Mouse (Mus musculus): ENCODE results near the gene Miip.
"Not testable (repeated sequence)": the region's sequence is repeated elsewhere in the genome, so short reads cannot be mapped to it uniquely, and the experiment has no call there.

Gene Miip

DNA sequence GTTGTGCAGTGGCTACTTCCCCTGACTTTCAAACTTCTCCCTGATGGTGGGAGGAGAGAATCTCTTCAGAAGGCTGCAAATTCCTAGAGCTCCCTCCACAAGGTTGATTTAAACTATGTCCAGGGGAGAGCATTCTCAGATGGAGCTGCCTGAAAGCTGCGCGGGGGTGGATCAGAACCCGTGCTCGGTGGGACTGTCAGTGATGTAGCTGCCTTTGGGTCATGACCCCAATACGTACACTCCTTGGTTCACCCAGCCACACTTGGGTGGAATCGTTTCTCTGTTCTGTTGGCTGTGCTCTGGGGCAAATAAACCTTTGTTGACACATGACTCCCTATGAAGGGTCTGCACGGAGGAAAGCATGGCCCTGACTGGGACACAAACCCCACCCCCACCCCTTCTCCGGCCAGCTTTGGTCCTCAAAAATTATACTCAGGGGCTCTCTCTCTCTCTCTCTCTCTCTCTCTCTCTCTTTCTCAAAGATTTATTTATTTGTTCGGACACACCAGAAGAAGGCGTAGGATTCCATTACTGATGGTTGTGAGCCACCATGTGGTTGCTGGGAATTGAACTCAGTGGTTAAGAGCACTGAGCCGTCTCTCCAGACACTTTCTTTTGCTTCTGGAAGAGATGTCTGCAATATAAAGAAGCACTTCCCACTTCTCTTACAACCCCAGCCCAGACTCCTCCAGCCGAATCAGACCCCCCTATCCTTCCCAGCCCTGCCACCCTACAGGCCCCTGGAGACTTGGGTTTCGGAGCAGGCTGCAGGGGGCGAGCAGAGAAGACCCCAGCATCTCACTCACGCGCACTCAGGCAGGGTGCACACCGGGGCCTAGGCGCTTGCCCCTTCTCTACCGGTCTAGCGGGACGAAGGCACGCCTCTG lies 810 bp downstream of the Miip start:
- DNase-seq: peak in 1 of 2 experiments; percentile 20

DNA sequence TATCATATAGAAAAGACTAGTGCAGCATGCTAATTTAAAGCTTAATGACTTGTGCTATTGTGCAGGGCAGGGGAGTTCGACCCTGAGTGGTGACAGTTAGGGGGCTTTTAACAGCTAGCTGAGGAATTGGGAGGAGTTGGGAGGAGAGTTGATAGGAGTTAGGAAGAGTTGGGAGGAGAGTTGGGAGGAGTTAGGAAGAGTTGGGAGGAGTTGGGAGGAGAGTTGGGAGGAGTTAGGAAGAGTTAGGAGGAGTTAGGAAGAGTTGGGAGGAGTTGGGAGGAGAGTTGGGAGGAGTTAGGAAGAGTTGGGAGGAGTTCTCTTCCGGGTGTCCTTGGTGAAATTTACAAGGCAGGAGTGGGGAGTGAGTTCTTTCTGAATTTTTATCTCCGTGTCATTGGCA lies 1.8 kb downstream of the Miip start:
- DNase-seq: not testable (repeated sequence)

DNA sequence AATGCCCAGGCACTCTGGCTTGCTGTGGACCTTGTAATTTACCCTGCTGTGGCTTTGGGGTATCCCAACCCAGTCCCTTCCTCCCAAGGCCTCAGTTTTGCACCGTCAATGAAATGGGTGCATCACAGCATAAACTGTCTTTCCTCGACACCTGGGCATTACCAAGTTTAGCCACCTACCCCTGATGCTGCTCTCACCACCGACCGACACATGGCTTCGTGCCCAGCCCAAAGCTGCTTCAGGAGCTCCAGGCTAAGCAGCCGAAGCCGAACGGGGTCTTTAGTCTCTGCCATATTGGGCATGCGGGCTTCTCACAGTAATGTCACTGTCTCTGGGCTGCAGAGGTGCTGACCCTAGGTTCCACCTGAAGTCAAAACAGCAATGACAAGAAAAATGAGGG lies 2.6 kb downstream of the Miip start:
- DNase-seq: no peak

DNA sequence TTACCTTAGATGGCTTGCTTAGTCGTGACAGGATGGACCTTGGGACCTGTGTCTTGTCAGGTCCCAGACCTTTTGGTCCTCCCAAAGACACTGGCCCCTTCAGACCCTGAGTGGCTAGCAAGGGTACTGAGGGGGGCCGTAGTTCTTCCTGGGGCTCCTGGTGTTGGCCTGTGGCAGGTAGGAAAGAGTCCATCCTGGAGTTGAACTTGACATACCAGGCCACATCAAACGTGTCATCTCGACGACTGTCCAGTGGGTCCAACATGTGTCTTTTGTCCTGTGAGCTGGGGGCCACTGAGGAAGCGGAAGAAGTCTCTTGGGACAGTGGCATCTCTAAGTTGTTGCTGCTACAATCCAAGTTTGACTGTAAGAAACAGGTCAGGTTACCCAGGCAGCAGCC lies 3.0 kb downstream of the Miip start:
- DNase-seq: no peak

DNA sequence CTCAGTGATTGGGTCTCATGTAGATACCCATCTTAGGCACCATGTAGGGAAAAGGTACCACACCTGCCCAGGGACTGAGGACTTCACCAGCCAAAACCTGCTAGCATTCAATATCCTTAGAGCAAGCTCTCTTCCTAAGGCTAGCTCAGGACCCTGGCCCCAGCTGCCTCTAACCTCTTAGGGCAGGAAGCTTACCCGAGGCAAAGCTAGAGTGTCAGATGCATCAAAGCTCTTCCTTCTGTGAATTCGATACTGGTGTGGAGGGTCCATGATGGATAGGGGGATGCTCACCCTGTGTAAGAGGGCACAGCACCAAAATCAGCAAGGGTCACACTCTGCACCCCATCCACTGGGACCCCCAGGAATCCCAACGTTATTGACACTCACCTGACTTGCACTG lies 6.6 kb downstream of the Miip start:
- DNase-seq: no peak

DNA sequence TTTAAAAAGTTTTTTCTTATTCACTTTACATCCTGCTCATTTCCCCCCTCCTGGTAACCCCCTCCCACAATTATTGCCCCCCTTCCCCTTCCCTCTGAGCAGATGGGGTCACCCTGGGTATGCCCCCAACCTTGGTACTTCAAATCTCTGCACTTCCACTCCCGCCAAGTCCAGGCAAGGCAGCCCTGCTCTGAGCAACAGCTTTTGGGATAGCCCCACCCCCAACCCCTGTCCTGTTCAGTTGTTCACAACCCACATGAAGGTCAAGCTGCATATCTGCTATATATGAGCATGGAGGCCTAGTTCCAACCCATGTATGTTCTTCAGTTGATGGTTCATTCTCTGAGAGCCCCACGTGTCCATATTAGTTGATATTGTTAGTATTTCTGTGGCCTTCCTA lies 17.8 kb downstream of the Miip start:
- DNase-seq: no peak

DNA sequence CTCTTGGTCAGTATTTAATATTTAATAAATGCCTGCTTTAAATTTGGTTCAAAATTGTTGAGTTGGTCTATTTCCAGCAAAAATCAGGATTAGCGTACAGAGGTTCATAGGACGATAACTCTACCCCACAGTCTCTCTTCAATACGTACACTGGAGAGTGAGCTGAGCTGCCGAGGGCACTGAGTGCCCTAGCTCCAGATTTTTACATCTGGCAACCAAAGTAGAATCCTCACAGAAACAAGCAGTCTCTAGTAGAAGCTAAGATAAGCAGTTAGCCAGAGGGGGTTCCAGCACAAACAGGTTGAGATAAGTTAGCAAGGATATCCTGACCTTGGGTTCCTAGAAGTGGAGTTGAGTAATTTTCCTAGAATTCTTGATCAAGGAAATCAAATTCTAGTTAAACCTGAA lies 20.0 kb downstream of the Miip start:
- DNase-seq: no peak

DNA sequence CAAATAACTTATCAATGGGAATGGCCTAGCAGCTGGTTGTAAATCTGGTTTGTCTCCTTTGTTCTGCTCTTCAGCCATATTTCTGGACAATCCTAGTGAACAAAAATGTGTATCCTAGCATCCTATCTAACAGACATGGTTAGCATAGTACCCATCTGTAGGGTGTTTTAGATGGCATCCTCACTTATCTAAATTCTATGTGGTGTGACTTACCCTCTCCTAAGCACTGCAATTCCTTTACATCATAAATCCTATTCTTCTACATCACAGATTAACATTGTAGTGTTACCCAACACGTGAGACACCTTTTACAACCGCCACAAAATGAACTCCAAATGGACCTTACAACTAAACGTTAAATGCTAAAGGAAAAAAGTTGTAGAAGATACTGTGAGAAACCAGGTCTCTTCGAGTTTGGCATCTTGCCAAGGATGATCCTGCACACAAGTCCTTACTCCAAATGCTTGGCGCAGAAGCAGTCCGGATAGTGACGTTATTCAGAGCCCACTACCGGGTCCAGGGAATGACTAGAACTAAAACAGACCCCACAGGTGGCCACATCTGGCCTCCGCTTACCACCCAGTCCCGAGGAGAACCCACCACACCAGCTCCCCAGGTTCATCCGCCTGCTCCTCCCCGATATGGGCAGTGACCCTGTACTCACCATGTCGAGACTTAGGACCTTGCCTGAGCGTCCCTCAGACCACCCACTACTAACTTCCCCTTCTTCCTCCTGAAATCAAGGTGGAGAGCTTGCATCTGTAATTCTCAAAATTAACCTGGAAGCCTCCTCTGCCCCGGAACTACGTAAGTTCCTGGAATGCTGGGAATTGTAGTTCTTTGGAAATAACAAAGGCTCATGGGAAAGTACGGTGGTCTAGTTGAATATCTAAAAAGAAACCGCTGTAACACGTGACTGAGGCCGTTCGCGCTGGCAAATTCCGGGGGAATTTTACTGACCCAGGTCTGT lies 20.7 kb downstream of the Miip start, which contains the start of gene Zfp933:
TSS of gene Zfp933 (minus strand) at position 753 of the 970 bp plus-strand sequence.
- DNase-seq: peak; percentile 75 to 91

DNA sequence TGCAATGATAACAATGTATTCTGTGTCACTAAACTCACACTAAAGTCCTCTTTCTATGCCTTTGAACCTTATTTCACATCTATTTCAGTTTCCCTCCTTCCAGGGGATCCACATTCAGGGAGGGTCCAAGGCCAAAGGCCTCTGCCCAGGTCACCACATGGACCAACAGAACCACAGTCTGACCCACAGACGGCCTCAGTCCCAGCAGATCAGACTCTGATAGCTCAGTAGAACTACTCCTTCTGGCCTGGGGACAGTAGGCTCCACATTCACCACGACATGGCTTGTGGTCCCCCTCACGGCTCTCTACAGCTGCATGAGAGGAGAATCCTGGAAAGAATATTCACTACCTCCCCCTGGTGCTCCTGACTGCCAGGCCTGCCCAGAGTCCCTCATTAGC lies 25.7 kb downstream of the Miip start:
- DNase-seq: no peak

DNA sequence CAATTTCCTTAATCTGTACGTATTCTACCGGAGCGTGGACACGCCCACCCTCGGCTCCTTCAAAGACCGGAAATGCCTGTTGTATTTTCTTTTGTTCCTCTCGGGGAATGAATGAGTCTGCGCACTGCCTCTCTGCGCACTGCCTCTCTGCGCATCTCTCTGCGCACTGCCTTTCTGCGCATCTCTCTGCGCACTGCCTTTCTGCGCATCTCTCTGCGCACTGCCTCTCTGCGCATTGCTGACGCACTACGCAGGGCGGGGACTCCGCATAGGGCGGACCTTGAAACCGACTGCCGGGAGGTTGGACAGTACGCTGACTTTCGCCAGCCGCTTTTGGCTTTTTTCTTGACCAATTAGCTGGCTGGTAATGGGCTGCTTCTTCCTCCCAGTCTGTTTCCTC lies 29.3 kb downstream of the Miip start:
- peak in 1 of 2 experiments; percentile 18 for DNase-seq

DNA sequence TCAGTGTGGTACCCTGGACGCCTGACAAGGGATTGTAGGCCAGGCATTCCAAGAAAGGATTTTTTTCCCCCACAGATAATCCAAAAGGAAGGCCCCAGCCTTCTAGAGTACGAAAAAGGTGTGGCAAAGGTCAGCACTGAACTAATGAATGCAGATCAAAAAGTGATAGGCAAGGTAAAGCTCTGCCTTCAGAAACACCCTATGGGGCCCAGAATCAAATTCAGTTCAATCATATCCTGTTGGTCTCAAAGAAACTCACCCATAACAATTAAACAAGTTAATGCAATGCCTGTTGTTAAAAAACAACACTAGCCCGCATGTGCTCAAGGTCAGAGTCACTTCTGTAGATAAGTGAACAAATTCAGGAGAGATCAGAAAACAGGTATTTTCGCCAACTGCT lies 44.2 kb downstream of the Miip start:
- no peak for DNase-seq

DNA sequence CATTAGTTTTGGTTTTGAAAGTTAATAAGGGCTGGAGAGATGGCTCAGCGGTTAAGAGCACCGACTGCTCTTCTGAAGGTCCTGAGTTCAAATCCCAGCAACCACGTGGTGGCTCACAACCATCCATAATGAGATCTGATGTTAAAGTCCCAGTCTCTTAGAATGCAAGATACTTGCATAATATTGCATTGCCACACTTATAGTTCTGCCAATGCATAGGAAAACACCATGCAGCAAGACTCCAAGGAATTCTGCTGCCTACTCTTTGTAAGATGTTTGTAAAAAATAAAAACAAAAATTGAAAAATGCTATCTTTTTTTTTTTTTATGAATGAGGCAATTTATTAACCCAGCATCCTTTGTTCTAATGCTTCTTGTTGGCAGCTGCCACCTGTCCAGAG lies 47.2 kb downstream of the Miip start:
- not testable (repeated sequence) for DNase-seq

DNA sequence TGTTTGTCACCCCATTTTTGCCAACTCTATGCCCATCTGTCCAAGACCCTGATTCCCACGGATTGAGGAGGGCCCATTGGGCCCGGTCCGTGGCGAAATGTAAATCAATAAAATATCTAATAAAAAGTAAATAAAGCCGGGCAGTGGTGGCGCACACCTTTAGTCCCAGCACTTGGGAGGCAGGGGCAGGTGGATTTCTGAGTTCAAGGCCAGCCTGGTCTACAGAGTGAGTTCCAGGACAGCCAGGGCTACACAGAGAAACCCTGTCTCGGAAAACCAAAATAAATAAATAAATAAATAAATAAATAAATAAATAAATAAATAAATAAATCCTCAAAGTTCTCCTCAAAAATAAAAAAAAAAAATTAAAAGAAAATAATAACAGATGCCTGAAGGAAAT lies 49.0 kb downstream of the Miip start:
- DNase-seq: not testable (repeated sequence)

DNA sequence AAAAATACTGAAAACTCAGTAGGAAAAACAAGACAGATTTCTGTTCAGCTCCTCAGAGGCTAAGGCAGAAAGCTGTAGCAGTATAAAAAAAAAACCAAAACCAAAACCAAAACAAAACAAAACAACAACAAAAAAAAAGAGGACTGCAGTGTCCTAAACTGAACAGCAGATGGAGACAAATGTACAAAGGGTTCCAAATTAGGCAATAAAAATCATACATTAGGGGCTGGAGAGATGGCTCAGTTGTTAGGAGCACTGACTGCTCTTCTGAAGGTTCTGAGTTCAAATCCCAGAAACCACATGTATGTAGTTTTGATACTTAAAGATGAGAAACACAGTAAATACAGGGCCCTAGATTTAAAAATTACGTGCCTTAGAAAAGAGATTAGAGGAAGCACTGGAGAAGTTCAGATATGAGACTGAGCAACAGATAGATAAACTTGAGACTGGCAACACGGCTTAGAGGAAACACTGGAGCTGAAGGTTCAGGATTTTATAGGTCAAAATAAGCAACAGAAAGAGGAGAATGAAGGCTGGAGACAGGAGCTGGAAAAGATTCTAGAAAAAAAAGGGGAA lies 53.9 kb downstream of the Miip start:
- DNase-seq: peak in 1 of 2 experiments; percentile 10

DNA sequence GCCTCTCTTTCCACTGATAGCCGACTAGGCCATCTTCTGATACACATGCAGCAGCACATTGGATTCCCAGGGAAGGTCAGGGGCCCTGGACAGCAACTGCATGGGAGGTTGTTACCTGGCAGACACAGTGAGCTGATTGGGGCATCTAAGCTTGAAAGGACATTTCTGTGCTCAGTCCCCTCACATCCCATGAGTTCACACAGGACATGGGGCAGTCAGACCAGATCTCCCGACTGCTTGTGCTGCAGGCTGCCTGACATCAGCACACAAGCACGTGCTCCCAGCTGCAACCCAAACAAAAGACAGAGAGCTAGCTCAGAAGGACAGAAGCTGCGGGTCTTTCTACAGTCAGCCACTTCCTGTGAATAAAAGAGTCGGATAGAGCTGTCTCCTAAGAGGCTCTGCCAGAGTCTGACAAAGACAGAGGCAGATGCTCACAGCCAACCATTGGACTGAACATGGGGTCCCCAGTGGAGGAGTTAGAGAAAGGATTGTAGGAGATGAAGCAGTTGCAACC lies 55.3 kb downstream of the Miip start:
- no peak for DNase-seq

Data from kidney, postnatal 36 days (tissue).